9 mouse cellular contexts compared by ENCODE assay signal in genomic region chr7:19741329-19742031, GRCm38 (mm10). TPM values are rescaled to one million over a fixed set of nuclear protein-coding genes. Genes with fewer than 3 reads are reported as not detected.
A peak's percentile ranks its signal among the peaks of the same experiment; 100 is the strongest.
DNase-seq lines count a peak whose midpoint lies in the region; ATAC-seq and TF ChIP-seq lines count a peak whose summit lies in the region.
"Had no signal": no experiment of that assay in that cellular context is flagged by ENCODE, and none has a peak within 500 bp of the region (broad histone marks: within the 10 kb centered on the region; RNA-seq: fewer than 3 reads in every experiment).

No protein-coding gene starts in this region.

- ATAC-seq in intestine, embryonic 14.5 days (replicated peaks; ENCODE audit: low FRiP score, low TSS enrichment, low read depth): peak; percentile 23; the same call in 1 of the 2 replicates
- no peak for ATAC-seq in intestine, postnatal 0 days
- no peak for ATAC-seq in G1E (ENCODE audit: extremely low read depth, insufficient number of reproducible peaks, low FRiP score, poor library complexity, severe bottlenecking)
- ATAC-seq in liver, embryonic 11.5 days (replicated peaks; ENCODE audit: low FRiP score): peak; percentile 52
- ATAC-seq in monocyte, adult 5-6 weeks (replicated peaks; ENCODE audit: insufficient number of reproducible peaks, low FRiP score, low TSS enrichment, poor library complexity, severe bottlenecking): no peak
- no peak for ATAC-seq in megakaryocyte, adult 5-6 weeks (ENCODE audit: poor library complexity, severe bottlenecking)

- no peak overlapping the region for H3K9ac ChIP-seq in intestine, embryonic 14.5 days (ENCODE audit: low read length)
- no peak overlapping the region for H3K9ac ChIP-seq in intestine, postnatal 0 days (ENCODE audit: low read depth, low read length)
- 0 out of 2 replicates have a peak overlapping the region, but pooled peaks have one; percentile 22 for H3K9ac ChIP-seq in liver, embryonic 11.5 days (ENCODE audit: low read depth, low read length)

- H3K4me2 ChIP-seq in intestine, embryonic 14.5 days (ENCODE audit: low read length): no peak overlapping the region
- no peak overlapping the region for H3K4me2 ChIP-seq in intestine, postnatal 0 days (replicated peaks; ENCODE audit: low read depth)
- H3K4me2 ChIP-seq in liver, embryonic 11.5 days: peak overlapping the region; percentile 21; the same call in 1 of the 2 replicates

- no peaks in the 10 kb centered on the region for H3K9me3 ChIP-seq in intestine, embryonic 14.5 days (ENCODE audit: control insufficient read depth, low read length)
- H3K9me3 ChIP-seq in intestine, postnatal 0 days (ENCODE audit: control insufficient read depth): no peaks in the 10 kb centered on the region
- H3K9me3 ChIP-seq in G1E (replicated peaks): no peaks in the 10 kb centered on the region
- peaks cover 4% of the 10 kb centered on the region for H3K9me3 ChIP-seq in embryonic facial prominence, embryonic 10.5 days
- H3K9me3 ChIP-seq in liver, embryonic 11.5 days (ENCODE audit: control insufficient read depth, low read length): no peaks in the 10 kb centered on the region

- 11% methylated on average over 8 of the region's 8 CpGs for WGBS in intestine, embryonic 14.5 days
- WGBS in intestine, postnatal 0 days: 28% methylated on average over 8 of the region's 8 CpGs
- 9% methylated on average over 8 of the region's 8 CpGs for WGBS in embryonic facial prominence, embryonic 10.5 days
- WGBS in liver, embryonic 11.5 days: 24% methylated on average over 8 of the region's 8 CpGs

- peaks cover 59% of the 10 kb centered on the region for H3K36me3 ChIP-seq in intestine, embryonic 14.5 days (ENCODE audit: control insufficient read depth, insufficient read depth, low read length)
- H3K36me3 ChIP-seq in intestine, postnatal 0 days (ENCODE audit: control insufficient read depth, insufficient read depth): peaks cover 54% of the 10 kb centered on the region
- peaks cover 80% of the 10 kb centered on the region for H3K36me3 ChIP-seq in G1E (replicated peaks)
- peaks cover 87% of the 10 kb centered on the region for H3K36me3 ChIP-seq in embryonic facial prominence, embryonic 10.5 days (replicated peaks)
- peaks cover 20% of the 10 kb centered on the region; the same call in 1 of the 2 replicates for H3K36me3 ChIP-seq in liver, embryonic 11.5 days (ENCODE audit: control insufficient read depth, insufficient read depth, low read length)

- no peaks in the 10 kb centered on the region for H3K27me3 ChIP-seq in intestine, embryonic 14.5 days (replicated peaks; ENCODE audit: control insufficient read depth, insufficient read depth, low read length)
- H3K27me3 ChIP-seq in intestine, postnatal 0 days (replicated peaks; ENCODE audit: control insufficient read depth, insufficient read depth, low read length): no peaks in the 10 kb centered on the region
- H3K27me3 ChIP-seq in G1E (ENCODE audit: insufficient read depth, low read length): no peaks in the 10 kb centered on the region
- H3K27me3 ChIP-seq in embryonic facial prominence, embryonic 10.5 days (replicated peaks; ENCODE audit: low read depth, poor library complexity, severe bottlenecking): no peaks in the 10 kb centered on the region
- H3K27me3 ChIP-seq in liver, embryonic 11.5 days (replicated peaks; ENCODE audit: control insufficient read depth, insufficient read depth, low read length): no peaks in the 10 kb centered on the region

- H3K4me3 ChIP-seq in intestine, embryonic 14.5 days (ENCODE audit: low read depth, low read length): no peak overlapping the region
- no peak overlapping the region for H3K4me3 ChIP-seq in intestine, postnatal 0 days (ENCODE audit: low read depth, low read length)
- H3K4me3 ChIP-seq in G1E (ENCODE audit: low read depth, low read length): peak overlapping the region; percentile 41; the same call in 1 of the 2 replicates
- peak overlapping the region; percentile 19; the same call in 1 of the 2 replicates for H3K4me3 ChIP-seq in embryonic facial prominence, embryonic 10.5 days
- H3K4me3 ChIP-seq in liver, embryonic 11.5 days (ENCODE audit: low read depth, low read length): no peak overlapping the region

- H3K27ac ChIP-seq in intestine, embryonic 14.5 days (ENCODE audit: low read depth): no peak overlapping the region; the same call in 1 of the 2 replicates
- H3K27ac ChIP-seq in intestine, postnatal 0 days (ENCODE audit: low read depth, low read length): no peak overlapping the region
- peak overlapping the region; percentile 49 for H3K27ac ChIP-seq in embryonic facial prominence, embryonic 10.5 days (replicated peaks)
- H3K27ac ChIP-seq in liver, embryonic 11.5 days (ENCODE audit: low read depth, low read length): peak overlapping the region; percentile 23

- peaks cover 26% of the 10 kb centered on the region for H3K4me1 ChIP-seq in intestine, embryonic 14.5 days (replicated peaks; ENCODE audit: control insufficient read depth, insufficient read depth, low read length)
- H3K4me1 ChIP-seq in intestine, postnatal 0 days (replicated peaks; ENCODE audit: control insufficient read depth, insufficient read depth, low read length): peaks cover 2% of the 10 kb centered on the region; the same call in 1 of the 2 replicates
- H3K4me1 ChIP-seq in G1E (ENCODE audit: insufficient read depth, low read depth, low read length): peaks cover 84% of the 10 kb centered on the region
- peaks cover 44% of the 10 kb centered on the region for H3K4me1 ChIP-seq in embryonic facial prominence, embryonic 10.5 days
- H3K4me1 ChIP-seq in liver, embryonic 11.5 days (replicated peaks; ENCODE audit: control insufficient read depth, insufficient read depth, low read length): peaks cover 50% of the 10 kb centered on the region

- DNase-seq in intestine, embryonic 14.5 days (ENCODE audit: low spot score): no peak
- no peak for DNase-seq in G1E (ENCODE audit: low spot score)
- DNase-seq in embryonic facial prominence, embryonic 10.5 days (ENCODE audit: low spot score): peak; percentile 49
- DNase-seq in liver, embryonic 11.5 days (ENCODE audit: low spot score): no peak
- DNase-seq in layer of hippocampus, adult 8-10 months (ENCODE audit: low spot score in 2 of 2): no peak
- DNase-seq: right cerebral cortex, postnatal 14 days had no signal

- TF ChIP-seq CTCF in intestine, postnatal 0 days (IDR thresholded peaks at IDR 0.05; ENCODE audit: low read depth): no peak
- TF ChIP-seq CTCF in G1E (IDR thresholded peaks at IDR 0.05; ENCODE audit: low read depth, low read length): no peak

RNA-seq across cellular contexts. Expression of gene Nectin2, which starts 8.8 kb away (rescaled TPM):
- polyA plus RNA-seq in intestine, embryonic 14.5 days (2014; fragmentation: Nextera tagmentation; extraction: Ambion mirVana): 136 TPM in 2 replicates
- 93.1 and 94.7 TPM in 2 replicates for polyA plus RNA-seq in intestine, postnatal 0 days (2015; fragmentation: Nextera tagmentation; extraction: Ambion mirVana)
- total RNA-seq in G1E (2014; fragmentation: Nextera tagmentation) (14.2 and 17.2 TPM in 2 replicates), G1E (2017) (9.7 and 11.4 TPM in 2 replicates)
- 34.9 and 35.8 TPM in 2 replicates for polyA plus RNA-seq in G1E (2012)
- 110 TPM in 2 replicates for polyA plus RNA-seq in embryonic facial prominence, embryonic 10.5 days (2016; fragmentation: Nextera tagmentation; extraction: Ambion mirVana)
- polyA plus RNA-seq in liver, embryonic 11.5 days (2014; fragmentation: Nextera tagmentation; extraction: Ambion mirVana): 55.9 and 58.4 TPM in 2 replicates
- 1 to 10 TPM; 5.7 to 8.2 (median 7.0) TPM for total RNA-seq in layer of hippocampus, adult 8-10 months (2022)
- not detected in 3 replicates for total RNA-seq in monocyte, adult 5-6 weeks (2017)
- 0.51 and 0.78 TPM in 2 replicates for total RNA-seq in megakaryocyte, adult 5-6 weeks (2015)
- 0.37 and 0.66 TPM in 2 replicates for total RNA-seq in megakaryocyte, adult 5-6 weeks (2017)

RNA-seq across cellular contexts. Expression of gene Tomm40, which starts 26.2 kb away (rescaled TPM):
- polyA plus RNA-seq in intestine, embryonic 14.5 days (2014; fragmentation: Nextera tagmentation; extraction: Ambion mirVana): 143 and 174 TPM in 2 replicates
- polyA plus RNA-seq in intestine, postnatal 0 days (2015; fragmentation: Nextera tagmentation; extraction: Ambion mirVana): 80.1 and 85.5 TPM in 2 replicates
- total RNA-seq in G1E (2014; fragmentation: Nextera tagmentation) (75.6 and 88.4 TPM in 2 replicates), G1E (2017) (49.1 and 56.9 TPM in 2 replicates)
- 377 and 386 TPM in 2 replicates for polyA plus RNA-seq in G1E (2012)
- polyA plus RNA-seq in embryonic facial prominence, embryonic 10.5 days (2016; fragmentation: Nextera tagmentation; extraction: Ambion mirVana): 216 and 221 TPM in 2 replicates
- 259 and 264 TPM in 2 replicates for polyA plus RNA-seq in liver, embryonic 11.5 days (2014; fragmentation: Nextera tagmentation; extraction: Ambion mirVana)
- 100 to 1,000 TPM; 104 to 112 (median 109) TPM for total RNA-seq in layer of hippocampus, adult 8-10 months (2022)
- total RNA-seq in monocyte, adult 5-6 weeks (2017): 19.6 to 24.2 TPM (median 23.8 TPM) in 3 replicates
- total RNA-seq in megakaryocyte, adult 5-6 weeks (2015): 17.0 and 19.6 TPM in 2 replicates
- 8.6 and 12.6 TPM in 2 replicates for total RNA-seq in megakaryocyte, adult 5-6 weeks (2017)

RNA-seq across cellular contexts. Expression of gene Bcam, which starts 29.3 kb away (rescaled TPM):
- 89.6 and 93.4 TPM in 2 replicates for polyA plus RNA-seq in intestine, embryonic 14.5 days (2014; fragmentation: Nextera tagmentation; extraction: Ambion mirVana)
- polyA plus RNA-seq in intestine, postnatal 0 days (2015; fragmentation: Nextera tagmentation; extraction: Ambion mirVana): 36.2 and 38.0 TPM in 2 replicates
- not detected in 2 replicates for total RNA-seq in G1E (2014; fragmentation: Nextera tagmentation)
- 0.05 TPM in 1 of 2 replicates, not detected in the other for total RNA-seq in G1E (2017)
- polyA plus RNA-seq in G1E (2012): not detected in 2 replicates
- polyA plus RNA-seq in embryonic facial prominence, embryonic 10.5 days (2016; fragmentation: Nextera tagmentation; extraction: Ambion mirVana): 68.3 and 79.4 TPM in 2 replicates
- polyA plus RNA-seq in liver, embryonic 11.5 days (2014; fragmentation: Nextera tagmentation; extraction: Ambion mirVana): 17.5 and 21.8 TPM in 2 replicates
- total RNA-seq in layer of hippocampus, adult 8-10 months (2022): 10 to 100 TPM; 11.0 to 15.2 (median 13.2) TPM
- total RNA-seq in monocyte, adult 5-6 weeks (2017): not detected in 3 replicates
- total RNA-seq in megakaryocyte, adult 5-6 weeks (2015): not detected in 2 replicates
- 0.29 TPM in 1 of 2 replicates, not detected in the other for total RNA-seq in megakaryocyte, adult 5-6 weeks (2017)

RNA-seq across cellular contexts. Expression of gene Apoe, which starts 42.5 kb away (rescaled TPM):
- polyA plus RNA-seq in intestine, embryonic 14.5 days (2014; fragmentation: Nextera tagmentation; extraction: Ambion mirVana): 227 and 233 TPM in 2 replicates
- polyA plus RNA-seq in intestine, postnatal 0 days (2015; fragmentation: Nextera tagmentation; extraction: Ambion mirVana): 435 and 436 TPM in 2 replicates
- total RNA-seq in G1E (2014; fragmentation: Nextera tagmentation) (7.4 and 8.1 TPM in 2 replicates), G1E (2017) (19.9 TPM in 2 replicates)
- polyA plus RNA-seq in G1E (2012): 28.6 and 28.7 TPM in 2 replicates
- polyA plus RNA-seq in embryonic facial prominence, embryonic 10.5 days (2016; fragmentation: Nextera tagmentation; extraction: Ambion mirVana): 135 and 168 TPM in 2 replicates
- polyA plus RNA-seq in liver, embryonic 11.5 days (2014; fragmentation: Nextera tagmentation; extraction: Ambion mirVana): 1,439 and 1,470 TPM in 2 replicates
- 1,000 to 10,000 TPM; 1,861 to 4,366 (median 2,827) TPM for total RNA-seq in layer of hippocampus, adult 8-10 months (2022)
- total RNA-seq in monocyte, adult 5-6 weeks (2017): 4,026 to 6,646 TPM (median 6,582 TPM) in 3 replicates
- total RNA-seq in megakaryocyte, adult 5-6 weeks (2015): 104 and 106 TPM in 2 replicates
- total RNA-seq in megakaryocyte, adult 5-6 weeks (2017): 609 and 642 TPM in 2 replicates

RNA-seq across cellular contexts. Expression of gene Apoc1, which starts 49.0 kb away (rescaled TPM):
- polyA plus RNA-seq in intestine, embryonic 14.5 days (2014; fragmentation: Nextera tagmentation; extraction: Ambion mirVana): 8.3 and 9.1 TPM in 2 replicates
- 34.7 and 50.0 TPM in 2 replicates for polyA plus RNA-seq in intestine, postnatal 0 days (2015; fragmentation: Nextera tagmentation; extraction: Ambion mirVana)
- total RNA-seq in G1E (2014; fragmentation: Nextera tagmentation) (12.3 and 14.9 TPM in 2 replicates), G1E (2017) (4.8 and 7.0 TPM in 2 replicates)
- 9.5 and 15.3 TPM in 2 replicates for polyA plus RNA-seq in G1E (2012)
- polyA plus RNA-seq in embryonic facial prominence, embryonic 10.5 days (2016; fragmentation: Nextera tagmentation; extraction: Ambion mirVana): 3.6 and 4.7 TPM in 2 replicates
- polyA plus RNA-seq in liver, embryonic 11.5 days (2014; fragmentation: Nextera tagmentation; extraction: Ambion mirVana): 173 and 199 TPM in 2 replicates
- 10 to 100 TPM in 1 of 4 experiments, 1 to 10 TPM in 3; 5.3 to 10.7 (median 6.0) TPM for total RNA-seq in layer of hippocampus, adult 8-10 months (2022)
- total RNA-seq in monocyte, adult 5-6 weeks (2017): 10.9 to 16.5 TPM (median 12.4 TPM) in 3 replicates
- 3.8 and 7.8 TPM in 2 replicates for total RNA-seq in megakaryocyte, adult 5-6 weeks (2015)
- 4.2 and 15.8 TPM in 2 replicates for total RNA-seq in megakaryocyte, adult 5-6 weeks (2017)

Comparison
In these comparisons a context has a peak if more than half of its experiments do, and no peak if none do; other contexts are left out.
1. ATAC-seq: peak in intestine, embryonic 14.5 days (single experiment) and liver, embryonic 11.5 days (single experiment); none in intestine, postnatal 0 days (single experiment), G1E (single experiment), monocyte, adult 5-6 weeks (single experiment) and megakaryocyte, adult 5-6 weeks (single experiment).
2. H3K27ac ChIP-seq: peak in embryonic facial prominence, embryonic 10.5 days (single experiment) and liver, embryonic 11.5 days (single experiment); none in intestine, embryonic 14.5 days (single experiment) and intestine, postnatal 0 days (single experiment).
3. H3K4me3 ChIP-seq: peak in G1E (single experiment) and embryonic facial prominence, embryonic 10.5 days (single experiment); none in intestine, embryonic 14.5 days (single experiment), intestine, postnatal 0 days (single experiment) and liver, embryonic 11.5 days (single experiment).
4. RNA of gene Bcam, which starts 29.3 kb away (polyA plus RNA-seq): 89.6 to 93.4 TPM in intestine, embryonic 14.5 days, 68.3 to 79.4 TPM in embryonic facial prominence, embryonic 10.5 days, 36.2 to 38.0 TPM in intestine, postnatal 0 days and 17.5 to 21.8 TPM in liver, embryonic 11.5 days; not detected in G1E; every median in the first group is over 10 times any median in the second.